Mouse (Mus musculus) gastrocnemius, postnatal 14 days (tissue): ENCODE measurements at regions not wholly inside any gene's neighbourhood (a gene's known extent, or its start where the extent isn't known, plus 50 kb on each side); places are given as distances from the start of the nearest gene placed in this dataset.

Experiments used
- DNase-seq: peaks from one replicate; pipeline ENCODE4 v3.0.0; 2021; ENCODE audit warnings: mixed read lengths
- intact Hi-C: fragments of 180-260 bp; cut with DNase I; formaldehyde crosslinking; loops from one replicate; pipeline ENCODE4 v1.15.1; 2025; ENCODE audit warnings: low total_unique reads

DNA sequence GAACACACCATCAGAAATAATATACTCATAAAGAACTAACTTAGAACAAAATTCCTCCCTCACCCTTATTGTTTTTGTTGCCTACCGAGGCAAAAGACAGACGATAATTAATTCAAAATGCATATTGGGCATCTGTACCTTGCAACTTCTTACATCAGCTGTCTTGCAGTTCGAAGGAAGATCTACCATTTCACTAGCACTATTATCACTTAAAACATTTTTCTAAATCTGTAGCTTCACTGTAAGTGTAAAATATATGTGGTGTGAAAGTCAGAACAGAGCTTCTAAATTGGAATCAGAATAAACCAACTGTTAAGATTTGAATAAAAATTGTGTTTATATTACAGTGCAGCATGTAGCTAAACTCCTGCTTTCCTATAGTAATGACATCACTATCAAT is 562.4 kb upstream of the Atp10a start:
- intact Hi-C loops, result no loop called here
- no peak for DNase-seq

DNA sequence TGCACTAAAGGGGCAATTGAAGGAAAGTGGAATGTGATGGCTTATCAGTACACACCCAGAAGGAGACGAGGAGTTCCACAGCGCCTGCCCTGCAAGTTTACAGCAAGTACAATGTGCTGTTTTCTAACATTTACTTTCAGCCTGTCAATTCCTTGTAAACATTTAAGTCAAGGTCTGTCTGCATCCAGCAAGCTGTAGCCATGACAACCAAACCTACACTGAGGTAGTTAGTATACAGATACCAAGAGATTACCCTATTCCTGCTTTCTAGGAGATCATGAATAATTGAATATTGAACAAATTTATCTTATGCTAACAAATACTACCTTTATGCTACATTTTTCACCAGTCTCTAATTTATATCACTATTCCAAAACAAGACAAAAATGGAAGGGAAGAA is 569.0 kb upstream of the Gabra5 start:
- no peak for DNase-seq
- intact Hi-C loops, result no loop called here

DNA sequence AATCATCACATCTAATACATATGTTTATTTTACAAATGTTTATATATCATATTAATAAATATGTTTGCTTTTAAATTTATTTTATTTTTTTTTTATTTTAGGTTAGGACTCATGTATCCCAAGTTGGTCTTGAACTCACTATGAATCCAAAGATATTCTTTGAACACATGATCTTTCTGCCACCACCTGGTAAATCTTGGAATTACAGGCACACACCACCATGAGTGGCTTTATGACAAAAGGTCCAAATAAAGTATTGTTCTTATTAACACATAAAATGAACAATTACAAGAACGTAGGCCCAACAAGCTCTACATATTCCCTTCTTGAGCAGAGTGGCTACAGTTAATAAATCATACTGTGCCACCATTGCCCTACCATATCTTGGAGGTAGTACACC is 523.1 kb upstream of the Gabra5 start:
- no peak for DNase-seq
- intact Hi-C loops, result no loop called here

DNA sequence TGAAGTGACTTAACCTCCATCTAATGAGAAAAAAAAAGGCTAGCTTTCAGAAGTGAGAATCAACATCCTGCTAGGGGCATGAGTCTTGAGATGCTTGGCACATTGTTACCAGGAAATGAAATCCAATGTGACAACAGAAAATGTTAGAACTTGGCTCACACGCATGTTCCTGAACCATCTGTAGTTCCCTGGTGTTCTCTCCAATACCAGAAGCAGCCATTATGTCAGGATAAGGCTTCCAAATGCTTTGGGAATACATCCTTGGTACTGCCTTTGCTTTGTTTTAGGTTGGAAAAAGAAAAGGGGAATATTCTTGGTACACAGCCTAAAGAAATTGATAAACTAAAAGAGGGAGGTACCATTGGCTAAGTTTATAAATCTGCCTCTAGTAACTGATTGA is 522.3 kb upstream of the Gabra5 start:
- no peak for DNase-seq
- intact Hi-C loops, result no loop called here

DNA sequence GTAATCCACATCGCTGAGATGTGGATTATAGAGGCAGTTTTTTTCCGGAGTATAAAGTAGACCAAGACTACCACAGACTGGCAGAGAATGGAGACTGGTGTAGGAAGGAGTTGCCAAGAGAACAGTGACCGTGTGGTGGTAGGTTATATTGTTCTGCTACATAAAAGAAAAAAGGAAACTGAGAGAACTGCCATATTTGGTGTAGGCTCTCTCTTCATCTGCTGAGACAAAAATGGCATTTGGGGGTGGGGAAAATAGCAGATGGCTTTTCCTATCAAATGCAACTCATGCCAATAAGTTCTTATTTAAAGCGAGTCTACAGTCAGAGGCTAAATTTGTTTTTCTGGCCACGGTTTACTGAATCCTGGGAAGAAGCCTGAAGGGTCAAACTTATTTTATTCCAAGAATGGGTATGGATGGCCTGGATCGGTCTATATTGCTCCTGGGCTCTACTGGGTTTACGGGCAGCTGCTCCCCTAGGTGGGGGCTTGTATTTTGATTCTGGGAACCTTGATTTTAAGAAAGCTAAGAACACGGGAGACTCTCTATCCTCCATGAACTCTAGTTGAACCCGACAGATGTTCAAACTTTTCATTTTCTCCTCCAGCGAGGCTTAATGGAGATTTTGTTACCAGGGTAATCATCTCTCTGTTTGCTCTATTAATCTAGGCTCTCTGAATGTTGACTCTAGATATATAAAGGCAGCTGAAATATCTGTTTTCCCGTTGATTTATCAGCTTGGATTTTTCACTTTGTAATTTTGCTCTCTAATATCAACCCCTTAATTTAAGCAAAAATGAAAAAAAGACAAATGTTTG is 482.8 kb upstream of the Gabra5 start:
- intact Hi-C loops, result loop anchor here (1.0 kb wide), 1 partner anchor 12 kb away; no protein-coding TSS in a partner anchor
- DNase-seq, result no peak

DNA sequence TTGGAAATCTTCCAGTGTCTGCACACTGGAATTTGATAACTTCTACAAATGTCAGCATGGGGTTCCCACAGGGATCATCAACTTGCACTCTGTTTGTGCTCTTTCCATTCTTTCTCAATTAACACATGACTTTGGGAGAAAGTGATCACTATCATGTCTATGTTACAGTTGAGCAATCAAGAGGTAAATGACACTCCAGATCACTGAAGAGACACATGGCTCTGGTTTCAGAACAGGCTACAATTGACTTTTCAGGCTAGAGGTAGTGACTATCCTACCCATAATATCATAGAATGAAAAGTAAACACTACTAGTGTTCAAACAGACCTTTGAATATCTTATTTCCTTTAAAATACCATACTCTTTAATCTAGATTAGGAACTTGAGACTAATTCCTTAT is 473.3 kb upstream of the Gabra5 start:
- intact Hi-C loops, result no loop called here
- no peak for DNase-seq

DNA sequence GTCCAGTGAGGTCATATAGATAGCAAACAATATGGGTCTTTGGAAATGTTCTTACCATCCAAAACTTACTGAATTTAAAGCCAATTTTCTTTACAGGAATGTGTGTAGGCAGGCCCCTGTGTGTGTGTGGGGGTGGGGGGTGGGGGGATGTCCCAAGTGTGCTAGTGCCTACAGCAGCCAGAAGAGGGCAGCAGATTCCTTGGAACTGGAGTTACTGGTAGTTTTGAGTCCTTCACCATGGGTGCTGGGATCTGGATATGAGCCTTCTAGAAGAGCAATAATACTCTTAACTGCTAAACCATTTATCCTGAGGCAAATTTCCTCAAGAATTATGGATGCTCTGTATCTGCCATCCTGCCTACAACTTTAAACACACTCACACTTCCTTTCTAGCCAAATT is 456.4 kb upstream of the Gabra5 start:
- DNase-seq, result no peak
- intact Hi-C loops, result no loop called here

DNA sequence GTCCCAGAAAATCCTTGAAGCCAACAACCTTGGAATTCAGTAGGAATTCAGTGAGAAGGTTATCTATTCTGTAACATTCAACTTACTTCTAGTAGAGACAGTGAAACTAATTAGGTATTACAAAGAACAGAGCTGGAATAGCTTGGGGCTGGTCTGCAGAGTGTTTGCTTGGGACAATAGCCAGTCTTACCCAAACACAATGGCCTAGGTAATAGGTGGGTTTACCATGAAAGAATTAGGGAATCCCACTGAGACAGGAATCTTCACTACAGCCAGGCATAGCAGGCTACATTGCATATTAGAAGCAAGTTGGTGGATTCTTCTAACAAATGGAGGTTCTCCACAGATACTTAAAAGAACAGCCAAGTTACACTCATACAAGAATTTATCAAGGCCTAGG is 449.0 kb upstream of the Gabra5 start:
- no peak for DNase-seq
- intact Hi-C loops, result no loop called here
